11 mouse cellular contexts compared by ENCODE assay signal in the genomic region with DNA sequence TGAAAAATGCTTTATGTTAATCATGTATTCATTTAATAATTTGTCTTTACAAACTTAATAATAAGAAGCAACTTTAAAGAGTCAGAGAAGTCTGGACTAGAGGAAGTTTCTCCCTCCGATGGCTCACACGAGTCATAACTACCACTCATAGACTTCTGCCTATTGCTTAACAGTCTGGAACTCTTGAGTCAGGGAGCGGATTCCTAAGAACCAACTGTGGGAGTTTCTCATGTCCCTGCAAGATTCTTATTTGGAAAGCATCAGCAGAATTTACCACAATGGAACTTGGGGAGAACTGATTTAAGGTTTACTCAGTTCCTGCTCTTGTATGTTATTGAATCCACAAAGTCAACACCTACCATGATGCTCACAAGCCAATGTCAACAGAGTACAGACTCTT.
"Had no signal": no experiment of that assay in that cellular context is flagged by ENCODE, and none has a peak within 500 bp of the region (broad histone marks: within the 10 kb centered on the region; RNA-seq: fewer than 3 reads in every experiment).

No protein-coding gene starts in this region.

- H3K27me3 ChIP-seq: liver, embryonic 15.5 days; neural tube, embryonic 12.5 days; stomach, embryonic 15.5 days had no signal

- H3K4me3 ChIP-seq: limb, embryonic 10.5 days; liver, embryonic 15.5 days; neural tube, embryonic 12.5 days; stomach, embryonic 15.5 days had no signal

- H3K27ac ChIP-seq: limb, embryonic 10.5 days; liver, embryonic 15.5 days; neural tube, embryonic 12.5 days; stomach, embryonic 15.5 days had no signal

- H3K36me3 ChIP-seq: limb, embryonic 10.5 days; liver, embryonic 15.5 days; neural tube, embryonic 12.5 days; stomach, embryonic 15.5 days had no signal

- DNase-seq: kidney, postnatal 10 days; lung, adult 2 months; lung, postnatal 10 days; midbrain, embryonic 14.5 days; thymus, adult 2 months; thymus, postnatal 36 days had no signal

- H3K4me2 ChIP-seq: liver, embryonic 11.5 days; liver, embryonic 15.5 days; neural tube, embryonic 12.5 days; stomach, embryonic 15.5 days had no signal

- H3K4me1 ChIP-seq: limb, embryonic 10.5 days; liver, embryonic 15.5 days; neural tube, embryonic 12.5 days; stomach, embryonic 15.5 days had no signal
